Mouse (Mus musculus): Measurements from ENCODE around the gene Mybph. TPM values are rescaled to one million over a fixed set of nuclear protein-coding genes. Genes with fewer than 3 reads are reported as not detected.
A peak's percentile ranks its signal among the peaks of the same experiment; 100 is the strongest.

The Mybph gene
- not detected in 2 replicates for total RNA-seq (2015; ENCODE audit: low replicate concordance)
- 0.39 TPM in 1 of 2 replicates, not detected in the other for total RNA-seq (2017; ENCODE audit: low replicate concordance)

DNA sequence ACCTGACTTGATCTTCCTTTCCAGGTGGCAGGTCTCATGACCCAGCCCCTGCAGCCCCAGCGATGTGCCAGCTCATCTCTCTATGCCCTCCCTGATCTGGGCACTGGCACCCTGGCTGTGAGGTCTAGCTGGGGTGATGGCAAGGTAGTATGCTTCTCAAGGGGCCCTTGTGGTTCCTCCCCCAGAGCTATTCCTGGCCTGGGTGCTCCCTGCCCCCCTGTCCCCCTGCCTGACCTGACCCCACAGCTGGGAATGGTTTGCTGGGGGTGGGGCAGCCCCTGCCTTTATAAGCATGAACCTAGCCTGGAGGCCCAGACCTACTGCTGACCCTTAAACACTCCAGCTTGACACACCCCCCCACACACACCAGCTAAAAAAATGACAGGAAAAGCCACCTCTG lies at the start of gene Mybph:
Mybph (plus strand) TSS at position 323 of the 400 bp plus-strand sequence.
- no peak for ATAC-seq (replicated peaks; ENCODE audit: low FRiP score, poor library complexity, severe bottlenecking)

DNA sequence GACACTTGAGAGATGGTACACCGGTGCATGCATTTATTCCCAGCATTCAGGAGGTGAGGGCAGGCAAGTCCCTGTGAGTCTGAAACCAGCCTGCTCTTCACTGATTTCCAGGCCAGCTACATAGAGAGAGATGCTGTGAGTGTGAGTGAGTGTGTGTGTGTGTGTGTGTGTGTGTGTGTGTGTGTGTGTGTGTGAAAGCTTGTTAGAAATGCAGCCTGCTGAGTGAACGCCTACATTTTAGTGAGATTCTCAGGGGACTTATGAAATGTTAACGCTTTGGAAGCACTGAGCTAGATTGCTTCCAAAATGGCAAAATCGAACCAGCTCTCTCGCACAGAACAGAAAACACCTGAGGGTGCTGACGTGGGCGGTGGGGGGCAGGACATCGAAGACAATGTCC lies 47.2 kb upstream of the Mybph start:
- ATAC-seq (replicated peaks; ENCODE audit: low FRiP score, poor library complexity, severe bottlenecking): no peak

GRCm38 (mm10) chr1:134150076-134150475 lies 43.2 kb upstream of the Mybph start:
- no peak for ATAC-seq (replicated peaks; ENCODE audit: low FRiP score, poor library complexity, severe bottlenecking)

- ATAC-seq (replicated peaks; ENCODE audit: low FRiP score, poor library complexity, severe bottlenecking): no peak
Observed at GRCm38 (mm10) chr1:134150745-134151144, 42.5 kb upstream of the Mybph start.

- ATAC-seq (replicated peaks; ENCODE audit: low FRiP score, poor library complexity, severe bottlenecking): peak; percentile 75
Observed at GRCm38 (mm10) chr1:134151655-134152412, 41.4 kb upstream of the Mybph start.

DNA sequence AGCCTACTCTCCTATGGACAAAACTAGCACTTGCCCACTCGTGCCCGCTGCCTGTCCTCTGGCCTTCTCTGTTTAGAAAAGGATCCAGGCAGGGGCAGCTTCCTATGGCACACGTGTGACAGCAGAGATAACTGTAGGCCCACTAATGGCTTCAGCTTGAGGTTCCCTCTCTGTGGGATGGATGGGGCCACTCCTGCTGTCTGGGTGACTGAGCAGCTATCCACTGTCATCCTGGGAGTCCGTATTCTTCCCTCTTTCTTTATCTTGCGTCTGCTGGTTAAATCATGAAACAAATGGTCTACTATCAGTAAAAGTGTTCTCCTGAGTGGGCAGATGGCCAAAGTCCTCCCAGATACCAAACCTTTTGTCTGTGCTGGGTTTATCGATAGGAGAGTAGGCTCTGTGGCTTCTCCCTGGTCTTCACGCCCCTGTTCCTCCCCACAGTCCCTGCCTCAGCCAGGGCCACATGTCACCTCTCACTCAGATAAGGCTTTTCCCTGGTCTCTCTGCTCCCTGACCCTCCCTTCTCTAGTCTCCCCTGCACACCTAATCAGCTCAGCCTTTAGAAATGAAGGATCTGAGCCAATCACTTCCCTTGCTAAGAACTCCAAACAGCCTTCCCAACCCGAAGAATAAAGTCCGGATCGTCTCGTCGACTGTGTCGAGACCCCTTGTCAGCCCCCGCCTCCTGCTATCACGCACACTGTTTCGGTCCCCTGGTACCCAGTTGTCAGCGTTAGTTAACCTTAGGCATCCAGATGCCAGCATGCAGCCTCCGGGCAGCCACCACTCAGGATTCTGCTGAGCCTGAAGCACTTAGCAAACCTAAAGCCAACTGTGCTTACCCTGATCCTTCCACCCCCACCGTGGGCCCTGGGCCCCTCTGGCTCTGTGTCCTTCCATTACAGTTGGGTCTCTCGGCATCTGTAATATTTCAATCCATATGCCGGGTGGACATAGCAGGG lies 40.3 kb upstream of the Mybph start:
- ATAC-seq (replicated peaks; ENCODE audit: low FRiP score, poor library complexity, severe bottlenecking): no peak

- ATAC-seq (replicated peaks; ENCODE audit: low FRiP score, poor library complexity, severe bottlenecking): no peak
Observed at GRCm38 (mm10) chr1:134154121-134154520, 39.1 kb upstream of the Mybph start.

- no peak for ATAC-seq (replicated peaks; ENCODE audit: low FRiP score, poor library complexity, severe bottlenecking)
Observed at GRCm38 (mm10) chr1:134154655-134155054, 38.6 kb upstream of the Mybph start.

GRCm38 (mm10) chr1:134160404-134160803 lies 32.8 kb upstream of the Mybph start:
- ATAC-seq (replicated peaks; ENCODE audit: low FRiP score, poor library complexity, severe bottlenecking): no peak

DNA sequence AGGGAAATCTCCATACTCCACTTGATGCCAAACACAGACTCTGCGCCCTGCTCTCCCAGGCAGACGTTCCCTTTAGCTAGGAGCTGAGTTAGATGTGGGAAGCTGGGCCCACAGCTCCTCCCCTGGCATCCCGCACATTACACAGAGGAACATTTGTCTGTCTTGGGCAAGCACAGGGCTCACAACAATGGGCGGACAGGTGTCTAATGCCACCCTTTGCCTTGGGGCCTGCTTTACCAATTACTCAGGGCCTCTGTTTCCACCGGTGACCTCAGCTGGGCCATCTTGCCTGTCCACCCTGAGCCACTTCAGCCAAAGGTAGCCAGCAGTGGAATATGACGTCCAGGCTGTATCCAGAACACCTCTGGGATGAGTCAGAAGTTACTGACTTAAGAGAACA lies 31.8 kb upstream of the Mybph start:
- ATAC-seq (replicated peaks; ENCODE audit: low FRiP score, poor library complexity, severe bottlenecking): no peak

- ATAC-seq (replicated peaks; ENCODE audit: low FRiP score, poor library complexity, severe bottlenecking): no peak
Observed at GRCm38 (mm10) chr1:134162510-134163225, 30.6 kb upstream of the Mybph start.

- ATAC-seq (replicated peaks; ENCODE audit: low FRiP score, poor library complexity, severe bottlenecking): no peak
Observed at GRCm38 (mm10) chr1:134163476-134163875, 29.8 kb upstream of the Mybph start.

DNA sequence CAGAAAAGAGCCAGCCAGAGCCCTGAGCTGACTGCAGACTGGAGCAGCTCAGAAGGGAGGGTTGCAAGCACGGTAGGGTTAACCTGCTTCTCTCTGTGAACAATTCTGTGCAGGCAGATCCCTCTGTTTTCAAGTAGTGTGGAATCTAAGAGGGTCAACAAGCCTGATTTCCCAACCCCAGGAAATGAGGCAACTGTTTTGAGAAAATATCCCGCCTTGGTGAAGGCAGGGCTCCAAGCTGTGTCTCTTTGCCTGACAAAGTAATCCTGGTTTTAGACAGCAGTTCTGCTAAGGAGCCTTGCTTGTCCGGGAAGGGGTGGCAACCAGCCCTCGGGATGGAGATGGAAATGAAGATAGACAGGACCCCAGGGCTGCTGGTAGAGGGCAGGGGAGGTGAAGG lies 28.8 kb upstream of the Mybph start:
- ATAC-seq (replicated peaks; ENCODE audit: low FRiP score, poor library complexity, severe bottlenecking): no peak

DNA sequence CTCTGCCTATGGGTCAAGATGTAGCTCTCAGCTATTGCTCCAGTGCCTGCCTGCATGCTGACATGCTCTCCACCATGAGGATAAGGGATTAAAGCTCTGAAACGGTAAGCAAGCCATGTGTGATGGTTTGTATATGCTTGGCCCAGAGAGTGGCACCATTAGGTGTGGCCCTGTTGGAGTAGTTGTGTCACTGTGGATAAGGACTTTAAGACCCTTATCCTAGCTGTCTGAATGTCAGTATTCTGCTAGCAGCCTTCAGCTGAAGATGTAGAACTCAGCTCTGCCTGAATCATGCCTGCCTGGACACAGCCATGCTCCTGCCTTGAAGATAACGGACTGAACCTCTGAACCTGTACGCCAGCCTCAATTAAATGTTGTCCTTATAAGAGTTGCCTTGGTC lies 26.7 kb upstream of the Mybph start:
- ATAC-seq (replicated peaks; ENCODE audit: low FRiP score, poor library complexity, severe bottlenecking): no peak

- ATAC-seq (replicated peaks; ENCODE audit: low FRiP score, poor library complexity, severe bottlenecking): no peak
Observed at GRCm38 (mm10) chr1:134167416-134168305, 25.6 kb upstream of the Mybph start.

- no peak for ATAC-seq (replicated peaks; ENCODE audit: low FRiP score, poor library complexity, severe bottlenecking)
Observed at GRCm38 (mm10) chr1:134168567-134168966, 24.7 kb upstream of the Mybph start.

DNA sequence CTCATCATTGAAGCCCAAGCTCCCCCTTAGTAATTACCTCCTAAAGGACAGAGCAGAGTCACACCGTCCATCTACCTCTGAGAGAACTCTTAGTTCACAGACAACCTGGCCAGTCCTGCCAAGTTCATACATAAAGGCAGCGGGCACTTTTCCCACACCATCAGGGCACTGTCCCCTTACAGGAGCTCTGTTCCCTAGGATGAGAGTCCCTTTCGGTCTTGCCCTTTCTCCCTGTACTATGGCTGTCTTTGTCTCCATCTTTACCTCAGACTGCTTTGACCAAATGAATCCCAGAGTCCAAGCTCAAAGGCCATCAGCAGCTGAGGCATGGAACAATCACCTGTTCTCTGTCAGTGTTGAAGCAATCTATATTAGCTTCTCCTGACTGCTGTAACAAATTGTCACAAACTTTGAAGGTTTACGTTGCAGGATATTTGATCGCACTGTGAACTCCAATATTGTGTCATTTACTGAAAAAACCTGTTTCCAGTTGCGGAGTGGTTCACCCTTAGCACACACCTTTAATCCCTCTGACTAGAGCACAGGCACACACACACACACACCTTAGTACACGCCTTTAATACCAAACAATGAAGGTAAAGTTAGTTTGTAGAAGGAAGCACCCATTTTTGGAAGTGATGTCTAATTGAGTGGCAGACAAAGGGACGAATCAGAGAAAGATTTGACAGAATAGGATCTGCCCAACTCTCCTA lies 24.1 kb upstream of the Mybph start:
- ATAC-seq (replicated peaks; ENCODE audit: low FRiP score, poor library complexity, severe bottlenecking): no peak

DNA sequence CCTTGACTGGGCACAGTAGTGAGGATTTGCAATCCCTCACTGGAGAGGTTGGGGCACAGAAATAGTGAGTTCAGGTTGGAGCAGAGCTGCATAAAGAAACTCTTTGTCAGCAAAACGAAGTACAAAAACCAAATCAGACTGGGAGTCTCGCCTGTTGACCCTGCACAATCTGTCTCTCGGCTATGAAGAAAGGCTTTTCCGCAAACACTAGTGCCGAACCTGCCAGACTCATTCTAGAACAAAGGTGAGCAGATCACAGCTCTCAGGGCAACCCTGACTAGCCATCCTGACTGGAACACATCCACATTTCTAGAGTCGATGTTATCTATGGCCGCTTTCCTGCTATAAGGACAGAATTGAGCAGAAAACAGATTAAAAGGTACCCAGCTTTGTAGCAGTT lies 20.2 kb upstream of the Mybph start:
- no peak for ATAC-seq (replicated peaks; ENCODE audit: low FRiP score, poor library complexity, severe bottlenecking)

DNA sequence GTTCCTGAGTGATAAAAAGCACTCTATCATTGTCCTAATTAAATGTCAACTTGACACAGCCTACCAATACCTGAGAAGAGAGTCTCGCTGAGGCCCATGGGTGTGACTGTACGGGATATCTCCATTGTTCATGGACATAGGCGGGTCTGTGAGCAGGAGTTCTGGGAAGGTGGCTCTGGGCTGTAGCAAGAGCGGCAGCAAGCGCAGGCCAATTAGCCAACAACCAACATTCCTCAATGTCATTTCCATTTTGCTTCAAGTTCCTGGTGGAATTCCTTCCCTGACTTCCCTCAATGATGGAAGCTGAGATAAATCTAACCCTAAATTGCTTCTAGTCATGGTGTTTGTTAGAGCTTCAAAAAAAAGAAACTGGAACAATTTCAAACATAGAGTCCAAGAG lies 15.3 kb upstream of the Mybph start:
- no peak for ATAC-seq (replicated peaks; ENCODE audit: low FRiP score, poor library complexity, severe bottlenecking)
